In the genomic region with DNA sequence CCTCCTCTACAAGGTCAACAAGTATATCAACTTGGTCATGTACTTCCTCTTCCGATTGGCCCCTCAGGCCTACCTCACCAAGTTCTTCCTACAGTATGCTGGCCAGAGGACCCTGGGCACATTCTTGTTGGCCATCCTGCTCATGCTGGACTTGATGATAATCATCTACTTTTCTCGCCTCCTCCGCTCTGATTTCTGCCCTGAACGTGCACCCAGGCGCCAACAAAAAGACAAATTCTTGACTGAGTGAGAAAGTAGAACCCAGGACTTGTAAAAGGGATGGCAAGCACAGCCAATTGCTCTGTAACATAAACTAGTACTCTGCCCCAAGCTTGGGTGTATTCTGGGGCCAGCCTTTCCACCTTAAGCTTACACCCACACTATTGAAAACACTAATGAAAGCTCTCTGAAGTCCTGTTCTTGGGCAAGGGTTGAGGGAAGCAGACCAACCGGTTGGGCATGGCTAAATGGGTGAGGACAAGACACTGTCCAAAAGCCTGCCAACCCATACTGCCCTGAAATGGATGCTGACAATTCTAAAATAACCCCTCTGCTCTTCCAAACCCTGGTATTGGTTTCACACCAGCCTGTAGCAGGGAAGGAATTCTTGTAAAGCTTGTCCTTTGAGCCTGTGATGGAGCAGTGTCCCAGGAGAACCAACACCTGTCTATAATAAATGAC, we compare ENCODE assay signal across 10 mouse cellular contexts. TPM values are rescaled to one million over a fixed set of nuclear protein-coding genes. Genes with fewer than 3 reads are reported as not detected.
DNase-seq lines count a peak whose midpoint lies in the region; ATAC-seq and TF ChIP-seq lines count a peak whose summit lies in the region.
"Had no signal": no experiment of that assay in that cellular context is flagged by ENCODE, and none has a peak within 500 bp of the region (broad histone marks: within the 10 kb centered on the region; RNA-seq: fewer than 3 reads in every experiment).

No protein-coding gene starts in this region.

- peaks cover 71% of the 10 kb centered on the region for H3K4me1 ChIP-seq in forebrain, embryonic 10.5 days
- H3K4me1 ChIP-seq in forebrain, postnatal 0 days (ENCODE audit: insufficient read depth): peaks cover 21% of the 10 kb centered on the region
- H3K4me1 ChIP-seq in lung, embryonic 16.5 days (replicated peaks; ENCODE audit: control insufficient read depth, insufficient read depth, low read length): peaks cover 38% of the 10 kb centered on the region
- H3K4me1 ChIP-seq in stomach, embryonic 15.5 days: peaks cover 47% of the 10 kb centered on the region

- H3K4me2 ChIP-seq in forebrain, postnatal 0 days (ENCODE audit: low read depth): no peak overlapping the region
- peak overlapping the region; percentile 78; the same call in 1 of the 2 replicates for H3K4me2 ChIP-seq in lung, embryonic 16.5 days (ENCODE audit: low read depth, low read length)
- peak overlapping the region; percentile 90 for H3K4me2 ChIP-seq in stomach, embryonic 15.5 days

- no peak for DNase-seq in forebrain, embryonic 10.5 days (ENCODE audit: extremely low spot score, low spot score)
- DNase-seq in forebrain, postnatal 0 days: no peak
- DNase-seq in lung, postnatal 25 days (ENCODE audit: low spot score): no peak
- DNase-seq in induced T-regulatory cell, adult 2 months (ENCODE audit: low read depth): peak; percentile 20
- no peak for DNase-seq in ovary, adult 18-20 months (ENCODE audit: low spot score)
- DNase-seq in frontal cortex, postnatal 14 days (ENCODE audit: low spot score in 2 of 2): no peak
- DNase-seq: kidney, postnatal 25 days; lung, postnatal 10 days had no signal

- 77% methylated on average over 6 of the region's 6 CpGs for WGBS in forebrain, embryonic 10.5 days
- 76% methylated on average over 6 of the region's 6 CpGs for WGBS in forebrain, postnatal 0 days
- 63% methylated on average over 6 of the region's 6 CpGs for WGBS in lung, embryonic 16.5 days
- WGBS in stomach, embryonic 15.5 days: 66% methylated on average over 6 of the region's 6 CpGs

- H3K27ac ChIP-seq in forebrain, embryonic 10.5 days: no peak overlapping the region
- H3K27ac ChIP-seq in forebrain, postnatal 0 days (ENCODE audit: low read depth, low read length): no peak overlapping the region
- H3K27ac ChIP-seq in lung, embryonic 16.5 days (ENCODE audit: low read length): no peak overlapping the region
- H3K27ac ChIP-seq in stomach, embryonic 15.5 days: peak overlapping the region; percentile 99; the same call in 1 of the 2 replicates

- no peaks in the 10 kb centered on the region for H3K9me3 ChIP-seq in forebrain, embryonic 10.5 days
- H3K9me3 ChIP-seq in forebrain, postnatal 0 days (ENCODE audit: low read length): no peaks in the 10 kb centered on the region
- no peaks in the 10 kb centered on the region for H3K9me3 ChIP-seq in lung, embryonic 16.5 days (ENCODE audit: control insufficient read depth, low read length)
- no peaks in the 10 kb centered on the region for H3K9me3 ChIP-seq in stomach, embryonic 15.5 days

- H3K9ac ChIP-seq in forebrain, postnatal 0 days: no peak overlapping the region
- H3K9ac ChIP-seq in lung, embryonic 16.5 days (ENCODE audit: low read length): no peak overlapping the region; the same call in 1 of the 2 replicates
- H3K9ac ChIP-seq in stomach, embryonic 15.5 days: 0 out of 2 replicates have a peak overlapping the region, but pooled peaks have one; percentile 4

- H3K36me3 ChIP-seq in forebrain, embryonic 10.5 days (replicated peaks): peaks cover 38% of the 10 kb centered on the region
- peaks cover 22% of the 10 kb centered on the region for H3K36me3 ChIP-seq in forebrain, postnatal 0 days (ENCODE audit: insufficient read depth)
- peaks cover 18% of the 10 kb centered on the region for H3K36me3 ChIP-seq in lung, embryonic 16.5 days (ENCODE audit: control insufficient read depth, insufficient read depth, low read length)
- peaks cover 24% of the 10 kb centered on the region for H3K36me3 ChIP-seq in stomach, embryonic 15.5 days

- no peak for TF ChIP-seq CTCF in forebrain, postnatal 0 days (IDR thresholded peaks at IDR 0.05; ENCODE audit: low read depth)

- no peaks in the 10 kb centered on the region for H3K27me3 ChIP-seq in forebrain, embryonic 10.5 days (ENCODE audit: poor library complexity, severe bottlenecking)
- no peaks in the 10 kb centered on the region for H3K27me3 ChIP-seq in forebrain, postnatal 0 days (ENCODE audit: insufficient read depth, low read length)
- no peaks in the 10 kb centered on the region for H3K27me3 ChIP-seq in lung, embryonic 16.5 days (ENCODE audit: control insufficient read depth, insufficient read depth, low read depth, low read length)
- H3K27me3 ChIP-seq in stomach, embryonic 15.5 days (replicated peaks): no peaks in the 10 kb centered on the region

- peak overlapping the region; percentile 61 for H3K4me3 ChIP-seq in forebrain, embryonic 10.5 days
- H3K4me3 ChIP-seq in forebrain, postnatal 0 days (ENCODE audit: low read depth, low read length): no peak overlapping the region
- H3K4me3 ChIP-seq in lung, embryonic 16.5 days (ENCODE audit: low read length): no peak overlapping the region
- H3K4me3 ChIP-seq in stomach, embryonic 15.5 days (replicated peaks): 0 out of 2 replicates have a peak overlapping the region, but pooled peaks have one; percentile 76

- no peak for ATAC-seq in forebrain, postnatal 0 days
- no peak for ATAC-seq in lung, embryonic 16.5 days (ENCODE audit: low read depth)
- ATAC-seq in stomach, embryonic 15.5 days (ENCODE audit: insufficient read depth, low FRiP score, low read depth): no peak

RNA-seq across cellular contexts. Expression of gene Rpl23a, which starts 3.2 kb away (rescaled TPM):
- polyA plus RNA-seq in forebrain, embryonic 10.5 days (2016; fragmentation: Nextera tagmentation; extraction: Ambion mirVana): 1,073 and 1,096 TPM in 2 replicates
- total RNA-seq in forebrain, postnatal 0 days (2014; rRNA removed): 772 and 968 TPM in 2 replicates
- 938 and 1,223 TPM in 2 replicates for polyA plus RNA-seq in forebrain, postnatal 0 days (2015; fragmentation: Nextera tagmentation; extraction: Ambion mirVana)
- 1,346 and 1,426 TPM in 2 replicates for polyA plus RNA-seq in lung, embryonic 16.5 days (2015; fragmentation: Nextera tagmentation; extraction: Ambion mirVana)
- 1,236 and 1,312 TPM in 2 replicates for polyA plus RNA-seq in stomach, embryonic 15.5 days (2015; fragmentation: Nextera tagmentation; extraction: Ambion mirVana)

RNA-seq across cellular contexts. Expression of gene Tlcd1, which starts 3.7 kb away (rescaled TPM):
- 10.0 and 11.3 TPM in 2 replicates for polyA plus RNA-seq in forebrain, embryonic 10.5 days (2016; fragmentation: Nextera tagmentation; extraction: Ambion mirVana)
- 15.3 and 22.0 TPM in 2 replicates for total RNA-seq in forebrain, postnatal 0 days (2014; rRNA removed)
- polyA plus RNA-seq in forebrain, postnatal 0 days (2015; fragmentation: Nextera tagmentation; extraction: Ambion mirVana): 13.9 and 19.0 TPM in 2 replicates
- 24.4 and 25.9 TPM in 2 replicates for polyA plus RNA-seq in lung, embryonic 16.5 days (2015; fragmentation: Nextera tagmentation; extraction: Ambion mirVana)
- 29.8 and 30.8 TPM in 2 replicates for polyA plus RNA-seq in stomach, embryonic 15.5 days (2015; fragmentation: Nextera tagmentation; extraction: Ambion mirVana)

RNA-seq across cellular contexts. Expression of gene Nek8, which starts 3.7 kb away (rescaled TPM):
- polyA plus RNA-seq in forebrain, embryonic 10.5 days (2016; fragmentation: Nextera tagmentation; extraction: Ambion mirVana): 10.6 and 11.7 TPM in 2 replicates
- 4.7 and 6.1 TPM in 2 replicates for total RNA-seq in forebrain, postnatal 0 days (2014; rRNA removed)
- polyA plus RNA-seq in forebrain, postnatal 0 days (2015; fragmentation: Nextera tagmentation; extraction: Ambion mirVana): 5.5 and 5.7 TPM in 2 replicates
- polyA plus RNA-seq in lung, embryonic 16.5 days (2015; fragmentation: Nextera tagmentation; extraction: Ambion mirVana): 20.6 and 22.3 TPM in 2 replicates
- polyA plus RNA-seq in stomach, embryonic 15.5 days (2015; fragmentation: Nextera tagmentation; extraction: Ambion mirVana): 15.4 and 18.2 TPM in 2 replicates

RNA-seq across cellular contexts. Expression of gene Rab34, which starts 8.0 kb away (rescaled TPM):
- polyA plus RNA-seq in forebrain, embryonic 10.5 days (2016; fragmentation: Nextera tagmentation; extraction: Ambion mirVana): 70.7 and 73.3 TPM in 2 replicates
- total RNA-seq in forebrain, postnatal 0 days (2014; rRNA removed): 76.9 and 83.5 TPM in 2 replicates
- 50.8 and 55.5 TPM in 2 replicates for polyA plus RNA-seq in forebrain, postnatal 0 days (2015; fragmentation: Nextera tagmentation; extraction: Ambion mirVana)
- polyA plus RNA-seq in lung, embryonic 16.5 days (2015; fragmentation: Nextera tagmentation; extraction: Ambion mirVana): 117 and 129 TPM in 2 replicates
- 111 and 120 TPM in 2 replicates for polyA plus RNA-seq in stomach, embryonic 15.5 days (2015; fragmentation: Nextera tagmentation; extraction: Ambion mirVana)

RNA-seq across cellular contexts. Expression of gene Proca1, which starts 13.0 kb away (rescaled TPM):
- polyA plus RNA-seq in forebrain, embryonic 10.5 days (2016; fragmentation: Nextera tagmentation; extraction: Ambion mirVana): 0.91 and 1.5 TPM in 2 replicates
- total RNA-seq in forebrain, postnatal 0 days (2014; rRNA removed): 0.81 and 2.4 TPM in 2 replicates
- polyA plus RNA-seq in forebrain, postnatal 0 days (2015; fragmentation: Nextera tagmentation; extraction: Ambion mirVana): 2.5 and 3.3 TPM in 2 replicates
- 5.3 and 6.8 TPM in 2 replicates for polyA plus RNA-seq in lung, embryonic 16.5 days (2015; fragmentation: Nextera tagmentation; extraction: Ambion mirVana)
- 2.9 and 3.0 TPM in 2 replicates for polyA plus RNA-seq in stomach, embryonic 15.5 days (2015; fragmentation: Nextera tagmentation; extraction: Ambion mirVana)

Comparison
In these comparisons a context has a peak if more than half of its experiments do, and no peak if none do; other contexts are left out.
1. H3K4me3 ChIP-seq: peak in forebrain, embryonic 10.5 days (single experiment) and stomach, embryonic 15.5 days (single experiment); none in forebrain, postnatal 0 days (single experiment) and lung, embryonic 16.5 days (single experiment).